ENCODE assay signal across 8 mouse cellular contexts in genomic region chr7:67758858-67759628, GRCm38 (mm10). TPM values are rescaled to one million over a fixed set of nuclear protein-coding genes. Genes with fewer than 3 reads are reported as not detected.
DNase-seq lines count a peak whose midpoint lies in the region; ATAC-seq and TF ChIP-seq lines count a peak whose summit lies in the region.

No protein-coding gene starts in this region.

- TF ChIP-seq EP300 in ES-Bruce4 (IDR thresholded peaks at IDR 0.05; ENCODE audit: insufficient read depth, low read depth, low read length) = no peak

- TF ChIP-seq POLR2A in ES-Bruce4 (IDR thresholded peaks at IDR 0.05; ENCODE audit: insufficient read depth, low read length) = no peak

- H3K27ac ChIP-seq in ES-Bruce4 (ENCODE audit: insufficient read depth, low read length) = no peak overlapping the region
- peak overlapping the region; percentile 76 for H3K27ac ChIP-seq in forebrain, embryonic 10.5 days

- no peaks in the 10 kb centered on the region for H3K4me1 ChIP-seq in ES-Bruce4 (ENCODE audit: control insufficient read depth, insufficient read depth, low read length)
- H3K4me1 ChIP-seq in forebrain, embryonic 10.5 days = peaks cover 36% of the 10 kb centered on the region

- no peaks in the 10 kb centered on the region for H3K27me3 ChIP-seq in ES-Bruce4 (ENCODE audit: control insufficient read depth, insufficient read depth, low read length, poor library complexity, severe bottlenecking)
- H3K27me3 ChIP-seq in forebrain, embryonic 10.5 days (ENCODE audit: poor library complexity, severe bottlenecking) = peaks cover 58% of the 10 kb centered on the region

- H3K4me3 ChIP-seq in ES-Bruce4 (ENCODE audit: low read depth, low read length) = peak overlapping the region; percentile 75
- peak overlapping the region; percentile 70 for H3K4me3 ChIP-seq in forebrain, embryonic 10.5 days

- peak; percentile 91 for DNase-seq in R1 (ENCODE audit: low read depth, low spot score)
- DNase-seq in forebrain, embryonic 10.5 days (ENCODE audit: extremely low spot score, low spot score) = peak; percentile 44
- peak; percentile 70 to 74 for DNase-seq in layer of hippocampus, postnatal 36 days
- DNase-seq in lung, postnatal 10 days = peak; percentile 59
- peak; percentile 82 for DNase-seq in right cerebral cortex, adult 18-20 months
- DNase-seq in c-Kit-positive CD71-positive TER-119-positive erythroid progenitor cells, embryonic 14.5 days (ENCODE audit: low spot score) = no peak

- no peak for TF ChIP-seq CTCF in ES-Bruce4 (IDR thresholded peaks at IDR 0.05; ENCODE audit: low read depth, low read length)

- peak overlapping the region; percentile 40 for H3K9ac ChIP-seq in ES-Bruce4 (ENCODE audit: low read depth, poor library complexity, severe bottlenecking)

- WGBS in forebrain, embryonic 10.5 days = under 1% methylated on average over 92 of the region's 92 CpGs

- H3K9me3 ChIP-seq in ES-Bruce4 (replicated peaks; ENCODE audit: control insufficient read depth, insufficient read depth, low read length, poor library complexity, severe bottlenecking) = no peaks in the 10 kb centered on the region
- no peaks in the 10 kb centered on the region for H3K9me3 ChIP-seq in forebrain, embryonic 10.5 days

- ATAC-seq in hematopoietic stem cell, adult 5-6 weeks (replicated peaks in 1 of 2; ENCODE audit: insufficient read depth in 1 of 2, low FRiP score in 2 of 2, low TSS enrichment in 1 of 2, low read depth in 1 of 2, poor library complexity in 2 of 2, severe bottlenecking in 2 of 2) = peak; percentile 34 to 50; a peak in 2 of 4 replicates

- no peaks in the 10 kb centered on the region for H3K36me3 ChIP-seq in ES-Bruce4 (ENCODE audit: control insufficient read depth, insufficient read depth, low read length, poor library complexity, severe bottlenecking)
- no peaks in the 10 kb centered on the region for H3K36me3 ChIP-seq in forebrain, embryonic 10.5 days (replicated peaks)

RNA-seq across cellular contexts. Expression of gene Synm, which starts 0.5 kb away (rescaled TPM):
- polyA plus RNA-seq in ES-Bruce4 (2011; ENCODE audit: insufficient read depth, insufficient read length, low read depth, missing spikeins) = 5.3 and 6.1 TPM in 2 replicates
- polyA plus RNA-seq in forebrain, embryonic 10.5 days (2016; fragmentation: Nextera tagmentation; extraction: Ambion mirVana) = 0.62 and 0.78 TPM in 2 replicates
- total RNA-seq in hematopoietic stem cell, adult 5-6 weeks (2017) = 0.05 and 0.25 TPM in 2 replicates
- total RNA-seq in layer of hippocampus, postnatal 36 days (2021) = 10 to 100 TPM; 19.8 to 20.9 TPM

Comparison
In these comparisons a context has a peak if more than half of its experiments do, and no peak if none do; other contexts are left out.
1. RNA of gene Synm, which starts 0.5 kb away (total RNA-seq): 19.8 to 20.9 TPM in layer of hippocampus, postnatal 36 days; 0.05 to 0.25 TPM in hematopoietic stem cell, adult 5-6 weeks; every median in the first group is over 10 times any median in the second.